Mouse (Mus musculus): ENCODE results near the gene Nfu1. TPM values are rescaled to one million over a fixed set of nuclear protein-coding genes. Genes with fewer than 3 reads are reported as not detected.

The Nfu1 gene
- polyA plus RNA-seq, 1 experiment from 2014 or later = 83.2 TPM

- ATAC-seq (ENCODE audit: insufficient read depth, low FRiP score, low TSS enrichment) (no peak), DNase-seq (ENCODE audit: low spot score) (no peak)
- Histone ChIP-seq H3K4me2 (ENCODE audit: low read depth) (no peak overlapping the region), H3K27ac (ENCODE audit: low read depth, low read length) (no peak overlapping the region), H3K4me1 (ENCODE audit: control insufficient read depth, insufficient read depth, low read length) (no peaks in the 10 kb centered on the region), H3K27me3 (ENCODE audit: control insufficient read depth, insufficient read depth, low read length) (no peaks in the 10 kb centered on the region), H3K4me3 (ENCODE audit: low read depth, low read length) (no peak overlapping the region), H3K9ac (ENCODE audit: low read length) (no peak overlapping the region), H3K36me3 (ENCODE audit: control insufficient read depth, insufficient read depth, low read length) (no peaks in the 10 kb centered on the region), H3K9me3 (ENCODE audit: control insufficient read depth, low read length) (no peaks in the 10 kb centered on the region)
- 93% methylated on average over 6 of the region's 6 CpGs for WGBS
Measured at GRCm38 (mm10) chr6:86989576-86989975, 19.5 kb upstream of the Nfu1 start.

DNA sequence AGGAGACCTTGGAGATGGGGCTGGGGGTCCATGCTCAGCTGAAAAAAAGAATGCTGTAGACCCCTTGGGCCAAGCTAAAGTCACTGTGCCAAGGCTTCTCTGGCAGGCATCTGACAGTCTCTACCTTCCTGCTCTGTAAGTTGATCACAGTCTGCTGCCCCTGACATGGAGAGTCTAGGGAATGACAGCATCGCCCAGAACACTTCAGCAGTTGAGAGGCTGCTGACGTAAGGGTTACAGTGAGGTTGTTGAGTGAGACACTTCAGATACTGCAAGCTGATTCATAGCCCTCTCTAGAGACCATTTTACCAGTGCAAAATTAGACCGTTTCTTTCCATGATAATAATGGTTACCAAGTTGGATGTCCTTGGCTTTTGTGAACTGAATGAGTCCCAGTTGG, 18.0 kb upstream of the Nfu1 start:
- H3K27me3 ChIP-seq (ENCODE audit: control insufficient read depth, insufficient read depth, low read length) = no peaks in the 10 kb centered on the region
- DNase-seq (ENCODE audit: low spot score) (no peak), ATAC-seq (ENCODE audit: insufficient read depth, low FRiP score, low TSS enrichment) (no peak)
- H3K4me2 ChIP-seq (ENCODE audit: low read depth) = no peak overlapping the region
- no peaks in the 10 kb centered on the region for H3K9me3 ChIP-seq (ENCODE audit: control insufficient read depth, low read length)
- no peak overlapping the region for H3K4me3 ChIP-seq (ENCODE audit: low read depth, low read length)
- H3K27ac ChIP-seq (ENCODE audit: low read depth, low read length) = no peak overlapping the region
- no peaks in the 10 kb centered on the region for H3K36me3 ChIP-seq (ENCODE audit: control insufficient read depth, insufficient read depth, low read length)
- 93% methylated on average over 3 of the region's 3 CpGs for WGBS
- H3K4me1 ChIP-seq (ENCODE audit: control insufficient read depth, insufficient read depth, low read length) = no peaks in the 10 kb centered on the region
- no peak overlapping the region for H3K9ac ChIP-seq (ENCODE audit: low read length)

GRCm38 (mm10) chr6:86992349-86992748, 16.7 kb upstream of the Nfu1 start:
- WGBS = 90% methylated on average over 8 of the region's 8 CpGs
- ATAC-seq (ENCODE audit: insufficient read depth, low FRiP score, low TSS enrichment) = no peak
- no peaks in the 10 kb centered on the region for H3K9me3 ChIP-seq (ENCODE audit: control insufficient read depth, low read length)

DNA sequence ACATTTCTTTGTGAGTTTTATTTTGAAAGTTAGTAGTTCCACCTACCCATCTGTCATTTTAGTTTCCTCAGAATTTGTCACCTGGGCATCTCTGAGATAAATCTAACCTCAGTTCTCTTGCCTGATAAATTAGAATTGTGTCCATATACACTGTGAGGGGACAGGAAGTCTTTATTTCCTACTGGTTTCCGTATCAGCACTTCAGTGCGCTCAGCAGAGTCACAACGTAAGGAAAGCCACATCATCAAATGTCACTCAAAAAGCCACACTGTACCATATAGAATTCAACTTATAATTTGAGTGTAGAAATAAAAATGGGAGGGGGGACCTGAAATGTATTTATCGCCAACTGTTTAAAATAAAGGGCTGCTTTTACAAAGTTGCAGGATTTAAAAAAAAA, 14.8 kb upstream of the Nfu1 start:
- no peaks in the 10 kb centered on the region for H3K27me3 ChIP-seq (ENCODE audit: control insufficient read depth, insufficient read depth, low read length)
- ATAC-seq (ENCODE audit: insufficient read depth, low FRiP score, low TSS enrichment) (no peak), DNase-seq (ENCODE audit: low spot score) (no peak)
- WGBS = 90% methylated on average over 4 of the region's 4 CpGs
- H3K9me3 ChIP-seq (ENCODE audit: control insufficient read depth, low read length) = no peaks in the 10 kb centered on the region
- H3K4me2 ChIP-seq (ENCODE audit: low read depth) = no peak overlapping the region
- no peak overlapping the region for H3K4me3 ChIP-seq (ENCODE audit: low read depth, low read length)
- no peak overlapping the region for H3K9ac ChIP-seq (ENCODE audit: low read length)
- no peaks in the 10 kb centered on the region for H3K36me3 ChIP-seq (ENCODE audit: control insufficient read depth, insufficient read depth, low read length)
- no peak overlapping the region for H3K27ac ChIP-seq (ENCODE audit: low read depth, low read length)
- H3K4me1 ChIP-seq (ENCODE audit: control insufficient read depth, insufficient read depth, low read length) = no peaks in the 10 kb centered on the region

More at GRCm38 (mm10) chr6:86992349-86992748, 16.7 kb upstream of the Nfu1 start:
- Histone ChIP-seq H3K36me3 (ENCODE audit: control insufficient read depth, insufficient read depth, low read length) (no peaks in the 10 kb centered on the region), H3K9ac (ENCODE audit: low read length) (no peak overlapping the region), H3K4me3 (ENCODE audit: low read depth, low read length) (no peak overlapping the region), H3K27ac (ENCODE audit: low read depth, low read length) (no peak overlapping the region), H3K4me2 (ENCODE audit: low read depth) (no peak overlapping the region), H3K4me1 (ENCODE audit: control insufficient read depth, insufficient read depth, low read length) (no peaks in the 10 kb centered on the region), H3K27me3 (ENCODE audit: control insufficient read depth, insufficient read depth, low read length) (no peaks in the 10 kb centered on the region)
- no peak for DNase-seq (ENCODE audit: low spot score)

GRCm38 (mm10) chr6:86996629-86997307, 12.3 kb upstream of the Nfu1 start:
- H3K4me2 ChIP-seq (ENCODE audit: low read depth) = no peak overlapping the region
- 86% methylated on average over 5 of the region's 5 CpGs for WGBS
- DNase-seq (ENCODE audit: low spot score) (no peak), ATAC-seq (ENCODE audit: insufficient read depth, low FRiP score, low TSS enrichment) (no peak)
- no peaks in the 10 kb centered on the region for H3K27me3 ChIP-seq (ENCODE audit: control insufficient read depth, insufficient read depth, low read length)
- H3K4me3 ChIP-seq (ENCODE audit: low read depth, low read length) = no peak overlapping the region
- no peaks in the 10 kb centered on the region for H3K36me3 ChIP-seq (ENCODE audit: control insufficient read depth, insufficient read depth, low read length)
- H3K9me3 ChIP-seq (ENCODE audit: control insufficient read depth, low read length) = no peaks in the 10 kb centered on the region
- no peaks in the 10 kb centered on the region for H3K4me1 ChIP-seq (ENCODE audit: control insufficient read depth, insufficient read depth, low read length)
- H3K9ac ChIP-seq (ENCODE audit: low read length) = no peak overlapping the region
- no peak overlapping the region for H3K27ac ChIP-seq (ENCODE audit: low read depth, low read length)

GRCm38 (mm10) chr6:86997360-86997759, 11.7 kb upstream of the Nfu1 start:
- Histone ChIP-seq H3K36me3 (ENCODE audit: control insufficient read depth, insufficient read depth, low read length) (no peaks in the 10 kb centered on the region), H3K9me3 (ENCODE audit: control insufficient read depth, low read length) (no peaks in the 10 kb centered on the region), H3K27ac (ENCODE audit: low read depth, low read length) (no peak overlapping the region), H3K9ac (ENCODE audit: low read length) (no peak overlapping the region), H3K4me2 (ENCODE audit: low read depth) (no peak overlapping the region), H3K4me3 (ENCODE audit: low read depth, low read length) (no peak overlapping the region), H3K4me1 (ENCODE audit: control insufficient read depth, insufficient read depth, low read length) (no peaks in the 10 kb centered on the region), H3K27me3 (ENCODE audit: control insufficient read depth, insufficient read depth, low read length) (no peaks in the 10 kb centered on the region)
- DNase-seq (ENCODE audit: low spot score) (no peak), ATAC-seq (ENCODE audit: insufficient read depth, low FRiP score, low TSS enrichment) (no peak)
- WGBS = 94% methylated on average over 6 of the region's 6 CpGs

- no peaks in the 10 kb centered on the region for H3K36me3 ChIP-seq (ENCODE audit: control insufficient read depth, insufficient read depth, low read length)
- H3K27ac ChIP-seq (ENCODE audit: low read depth, low read length) = no peak overlapping the region
- H3K4me1 ChIP-seq (ENCODE audit: control insufficient read depth, insufficient read depth, low read length) = no peaks in the 10 kb centered on the region
- WGBS = 92% methylated on average over 6 of the region's 6 CpGs
- no peak for ATAC-seq (ENCODE audit: insufficient read depth, low FRiP score, low TSS enrichment)
- no peak for DNase-seq (ENCODE audit: low spot score)
- H3K4me3 ChIP-seq (ENCODE audit: low read depth, low read length) = no peak overlapping the region
- H3K4me2 ChIP-seq (ENCODE audit: low read depth) = no peak overlapping the region
- no peaks in the 10 kb centered on the region for H3K27me3 ChIP-seq (ENCODE audit: control insufficient read depth, insufficient read depth, low read length)
- no peak overlapping the region for H3K9ac ChIP-seq (ENCODE audit: low read length)
- no peaks in the 10 kb centered on the region for H3K9me3 ChIP-seq (ENCODE audit: control insufficient read depth, low read length)
Measured at GRCm38 (mm10) chr6:87001995-87002394, 7.0 kb upstream of the Nfu1 start.

DNA sequence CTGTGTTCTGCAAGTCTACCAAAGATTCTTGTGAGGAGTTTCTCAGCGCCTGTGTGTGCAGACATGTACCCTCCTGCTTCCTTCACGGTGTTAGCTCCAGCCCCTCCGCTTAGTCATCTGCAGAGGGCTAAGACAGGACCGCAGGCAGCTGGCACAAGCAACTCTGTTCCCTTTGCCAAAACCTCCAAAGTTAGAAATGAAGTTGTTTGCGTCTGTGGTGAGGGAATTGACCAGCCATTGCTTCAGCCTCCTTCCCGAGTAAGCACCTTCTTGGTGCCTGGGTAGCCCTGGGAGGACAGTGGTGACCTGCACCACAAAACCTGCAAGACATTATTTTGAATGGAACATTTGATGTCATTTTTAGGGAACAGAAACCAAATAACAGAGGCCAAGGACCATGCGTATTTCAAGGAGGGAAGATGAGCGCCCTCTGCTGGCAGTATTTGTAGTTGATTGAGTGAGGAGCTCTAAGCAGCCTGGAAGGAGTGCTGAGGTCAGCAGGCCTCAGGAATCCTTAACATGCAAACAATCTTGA, 6.4 kb upstream of the Nfu1 start:
- H3K4me2 ChIP-seq (ENCODE audit: low read depth) = no peak overlapping the region
- H3K9me3 ChIP-seq (ENCODE audit: control insufficient read depth, low read length) = no peaks in the 10 kb centered on the region
- ATAC-seq (ENCODE audit: insufficient read depth, low FRiP score, low TSS enrichment) (no peak), DNase-seq (ENCODE audit: low spot score) (peak; percentile 73)
- H3K27ac ChIP-seq (ENCODE audit: low read depth, low read length) = no peak overlapping the region
- H3K4me3 ChIP-seq (ENCODE audit: low read depth, low read length) = no peak overlapping the region
- no peaks in the 10 kb centered on the region for H3K36me3 ChIP-seq (ENCODE audit: control insufficient read depth, insufficient read depth, low read length)
- no peaks in the 10 kb centered on the region for H3K27me3 ChIP-seq (ENCODE audit: control insufficient read depth, insufficient read depth, low read length)
- 49% methylated on average over 8 of the region's 8 CpGs for WGBS
- H3K9ac ChIP-seq (ENCODE audit: low read length) = no peak overlapping the region
- H3K4me1 ChIP-seq (ENCODE audit: control insufficient read depth, insufficient read depth, low read length) = no peaks in the 10 kb centered on the region

GRCm38 (mm10) chr6:87004099-87004498, 4.9 kb upstream of the Nfu1 start:
- Histone ChIP-seq H3K9ac (ENCODE audit: low read length) (no peak overlapping the region), H3K36me3 (ENCODE audit: control insufficient read depth, insufficient read depth, low read length) (no peaks in the 10 kb centered on the region), H3K27ac (ENCODE audit: low read depth, low read length) (no peak overlapping the region), H3K4me3 (ENCODE audit: low read depth, low read length) (no peak overlapping the region), H3K9me3 (ENCODE audit: control insufficient read depth, low read length) (no peaks in the 10 kb centered on the region), H3K4me2 (ENCODE audit: low read depth) (no peak overlapping the region), H3K27me3 (ENCODE audit: control insufficient read depth, insufficient read depth, low read length) (no peaks in the 10 kb centered on the region), H3K4me1 (ENCODE audit: control insufficient read depth, insufficient read depth, low read length) (no peaks in the 10 kb centered on the region)
- ATAC-seq (ENCODE audit: insufficient read depth, low FRiP score, low TSS enrichment) = no peak
- WGBS = 81% methylated on average over 2 of the region's 2 CpGs
- no peak for DNase-seq (ENCODE audit: low spot score)

Measured in neural tube, embryonic 11.5 days (tissue).